Mouse (Mus musculus): ENCODE results near the gene Ulk4. TPM values are rescaled to one million over a fixed set of nuclear protein-coding genes. Genes with fewer than 3 reads are reported as not detected.

The Ulk4 gene
- polyA plus RNA-seq, 2 experiments, result 0.40 to 30.5 TPM

GRCm38 (mm10) chr9:120932371-120932770 lies 344.6 kb downstream of the Ulk4 start:
- ATAC-seq (ENCODE audit: insufficient read depth) (no peak), DNase-seq (ENCODE audit: low read depth in 3 of 3, low spot score in 3 of 3) (no peak)
- 76% methylated on average over 6 of the region's 6 CpGs for WGBS (ENCODE audit: insufficient replicate concordance)
- no peak overlapping the region for H3K4me3 ChIP-seq (ENCODE audit: insufficient read depth in 1 of 2, low read depth in 2 of 2, low read length in 2 of 2)
- H3K4me1 ChIP-seq (replicated peaks; ENCODE audit: control insufficient read depth in 2 of 2, insufficient read depth in 2 of 2, low read length in 1 of 2), result peaks cover 6 to 25% of the 10 kb centered on the region in 2 experiments
- H3K27ac ChIP-seq, result no peak overlapping the region
- TF ChIP-seq CTCF (IDR thresholded peaks at IDR 0.05; ENCODE audit: low read depth) (no peak), EP300 (IDR thresholded peaks at IDR 0.05; ENCODE audit: low read depth) (no peak)
- H3K36me3 ChIP-seq (replicated peaks; ENCODE audit: control insufficient read depth, insufficient read depth, low read depth), result no peaks in the 10 kb centered on the region; the same call in 1 of the 2 replicates
- H3K27me3 ChIP-seq (ENCODE audit: control insufficient read depth, insufficient read depth, low read length), result no peaks in the 10 kb centered on the region
- no peaks in the 10 kb centered on the region for H3K9me3 ChIP-seq (ENCODE audit: control insufficient read depth, low read length)
- H3K9ac ChIP-seq (replicated peaks), result no peak overlapping the region
- H3K4me2 ChIP-seq (ENCODE audit: low read depth), result no peak overlapping the region

- H3K9ac ChIP-seq (replicated peaks), result no peak overlapping the region
- no peak for DNase-seq (ENCODE audit: low read depth in 3 of 3, low spot score in 3 of 3)
- no peak overlapping the region for H3K4me3 ChIP-seq (ENCODE audit: insufficient read depth in 1 of 2, low read depth in 2 of 2, low read length in 2 of 2)
- TF ChIP-seq EP300 (IDR thresholded peaks at IDR 0.05; ENCODE audit: low read depth) (no peak), CTCF (IDR thresholded peaks at IDR 0.05; ENCODE audit: low read depth) (no peak)
- H3K27ac ChIP-seq, result no peak overlapping the region
- no peaks in the 10 kb centered on the region for H3K9me3 ChIP-seq (ENCODE audit: control insufficient read depth, low read length)
- H3K4me2 ChIP-seq (ENCODE audit: low read depth), result no peak overlapping the region
- peaks cover 6 to 14% of the 10 kb centered on the region in 2 experiments for H3K4me1 ChIP-seq (replicated peaks; ENCODE audit: control insufficient read depth in 2 of 2, insufficient read depth in 2 of 2, low read length in 1 of 2)
- ATAC-seq (ENCODE audit: insufficient read depth), result no peak
- WGBS (ENCODE audit: insufficient replicate concordance), result 79% methylated on average over 8 of the region's 8 CpGs
- no peaks in the 10 kb centered on the region for H3K36me3 ChIP-seq (replicated peaks; ENCODE audit: control insufficient read depth, insufficient read depth, low read depth)
- no peaks in the 10 kb centered on the region for H3K27me3 ChIP-seq (ENCODE audit: control insufficient read depth, insufficient read depth, low read length)
Observed at GRCm38 (mm10) chr9:120930811-120931210, 346.2 kb downstream of the Ulk4 start.

GRCm38 (mm10) chr9:120930021-120930420 lies 347.0 kb downstream of the Ulk4 start:
- no peaks in the 10 kb centered on the region for H3K9me3 ChIP-seq (ENCODE audit: control insufficient read depth, low read length)
- no peak overlapping the region for H3K9ac ChIP-seq (replicated peaks)
- DNase-seq (ENCODE audit: low read depth in 3 of 3, low spot score in 3 of 3) (no peak), ATAC-seq (ENCODE audit: insufficient read depth) (no peak)
- no peak overlapping the region for H3K4me3 ChIP-seq (ENCODE audit: insufficient read depth in 1 of 2, low read depth in 2 of 2, low read length in 2 of 2)
- WGBS (ENCODE audit: insufficient replicate concordance), result 85% methylated on average over 12 of the region's 12 CpGs
- H3K27me3 ChIP-seq (ENCODE audit: control insufficient read depth, insufficient read depth, low read length), result no peaks in the 10 kb centered on the region
- no peaks in the 10 kb centered on the region for H3K36me3 ChIP-seq (replicated peaks; ENCODE audit: control insufficient read depth, insufficient read depth, low read depth)
- TF ChIP-seq CTCF (IDR thresholded peaks at IDR 0.05; ENCODE audit: low read depth) (no peak), EP300 (IDR thresholded peaks at IDR 0.05; ENCODE audit: low read depth) (no peak)
- no peak overlapping the region for H3K4me2 ChIP-seq (ENCODE audit: low read depth)
- peaks cover under 1 to 6% of the 10 kb centered on the region in 2 experiments for H3K4me1 ChIP-seq (replicated peaks; ENCODE audit: control insufficient read depth in 2 of 2, insufficient read depth in 2 of 2, low read length in 1 of 2)
- H3K27ac ChIP-seq, result no peak overlapping the region

GRCm38 (mm10) chr9:120929081-120929480 lies 347.9 kb downstream of the Ulk4 start, which contains the start of gene Ctnnb1:
Gene Ctnnb1 (plus strand): TSS chr9:120929216.
- Histone ChIP-seq H3K36me3 (replicated peaks; ENCODE audit: control insufficient read depth, insufficient read depth, low read depth) (no peaks in the 10 kb centered on the region), H3K9ac (replicated peaks) (no peak within 1 kb of the TSS), H3K4me1 (replicated peaks; ENCODE audit: control insufficient read depth in 2 of 2, insufficient read depth in 2 of 2, low read length in 1 of 2) (peaks cover 0 to 2% of the 10 kb centered on the region in 2 experiments; a peak in 1 of 4 replicates), H3K9me3 (ENCODE audit: control insufficient read depth, low read length) (no peaks in the 10 kb centered on the region), H3K27ac (no peak within 1 kb of the TSS), H3K27me3 (ENCODE audit: control insufficient read depth, insufficient read depth, low read length) (no peaks in the 10 kb centered on the region), H3K4me2 (ENCODE audit: low read depth) (no peak within 1 kb of the TSS), H3K4me3 (ENCODE audit: insufficient read depth in 1 of 2, low read depth in 2 of 2, low read length in 2 of 2) (no peak within 1 kb of the TSS)
- DNase-seq (ENCODE audit: low read depth in 3 of 3, low spot score in 3 of 3) (no peak), ATAC-seq (ENCODE audit: insufficient read depth) (no peak)
- 77% methylated on average over 11 of the region's 11 CpGs for WGBS (ENCODE audit: insufficient replicate concordance)
- TF ChIP-seq EP300 (IDR thresholded peaks at IDR 0.05; ENCODE audit: low read depth) (no peak), CTCF (IDR thresholded peaks at IDR 0.05; ENCODE audit: low read depth) (no peak)

- no peak for DNase-seq (ENCODE audit: low read depth in 3 of 3, low spot score in 3 of 3)
- Histone ChIP-seq H3K27ac (no peak overlapping the region), H3K4me2 (ENCODE audit: low read depth) (no peak overlapping the region), H3K4me3 (ENCODE audit: insufficient read depth in 1 of 2, low read depth in 2 of 2, low read length in 2 of 2) (no peak overlapping the region; a peak in 1 of 4 replicates), H3K27me3 (ENCODE audit: control insufficient read depth, insufficient read depth, low read length) (no peaks in the 10 kb centered on the region), H3K4me1 (replicated peaks; ENCODE audit: control insufficient read depth in 2 of 2, insufficient read depth in 2 of 2, low read length in 1 of 2) (no peaks in the 10 kb centered on the region), H3K9ac (replicated peaks) (no peak overlapping the region), H3K9me3 (ENCODE audit: control insufficient read depth, low read length) (no peaks in the 10 kb centered on the region), H3K36me3 (replicated peaks; ENCODE audit: control insufficient read depth, insufficient read depth, low read depth) (no peaks in the 10 kb centered on the region)
- TF ChIP-seq EP300 (IDR thresholded peaks at IDR 0.05; ENCODE audit: low read depth) (no peak), CTCF (IDR thresholded peaks at IDR 0.05; ENCODE audit: low read depth) (no peak)
- no peak for ATAC-seq (ENCODE audit: insufficient read depth)
- 21% methylated on average over 9 of the region's 9 CpGs for WGBS (ENCODE audit: insufficient replicate concordance)
Observed at GRCm38 (mm10) chr9:120926939-120927606, 349.9 kb downstream of the Ulk4 start.
